In the genomic region with DNA sequence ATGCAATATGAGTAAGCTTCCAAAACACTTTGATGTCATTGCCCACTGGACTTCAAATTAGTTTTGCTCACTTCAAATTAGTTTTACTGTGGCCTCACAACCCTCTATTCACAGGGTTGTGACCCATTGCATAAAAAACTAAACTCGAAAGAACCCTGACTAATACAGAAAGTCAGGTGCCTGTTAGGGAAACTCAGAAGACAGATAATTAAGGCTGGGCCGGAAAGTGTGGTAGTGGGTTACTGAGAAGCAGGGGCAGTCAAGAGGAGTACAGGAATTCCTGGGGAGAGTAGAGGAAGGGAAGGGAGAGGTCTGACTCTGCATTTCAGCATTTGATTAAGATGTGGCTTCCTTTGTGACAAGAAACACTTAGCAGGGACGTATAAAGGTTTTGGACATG, we compare ENCODE assay signal across 22 mouse cellular contexts.
"Had no signal": no experiment of that assay in that cellular context is flagged by ENCODE, and none has a peak within 500 bp of the region (broad histone marks: within the 10 kb centered on the region; RNA-seq: fewer than 3 reads in every experiment).

No protein-coding gene starts in this region.

- H3K4me2 ChIP-seq: limb, embryonic 13.5 days; liver, embryonic 12.5 days; liver, embryonic 15.5 days; lung, embryonic 15.5 days; midbrain, embryonic 13.5 days; neural tube, embryonic 13.5 days had no signal

- H3K27me3 ChIP-seq: limb, embryonic 13.5 days; liver, embryonic 12.5 days; liver, embryonic 15.5 days; lung, embryonic 15.5 days; midbrain, embryonic 13.5 days; neural tube, embryonic 13.5 days had no signal

- H3K9ac ChIP-seq: limb, embryonic 13.5 days; liver, embryonic 12.5 days; liver, embryonic 15.5 days; lung, embryonic 15.5 days; midbrain, embryonic 13.5 days; neural tube, embryonic 13.5 days had no signal

- H3K36me3 ChIP-seq: limb, embryonic 10.5 days; limb, embryonic 13.5 days; liver, embryonic 12.5 days; liver, embryonic 15.5 days; lung, embryonic 15.5 days; midbrain, embryonic 10.5 days; midbrain, embryonic 13.5 days; neural tube, embryonic 13.5 days had no signal

- H3K4me3 ChIP-seq: layer of hippocampus, adult 2 months; limb, embryonic 10.5 days; limb, embryonic 13.5 days; liver, embryonic 12.5 days; liver, embryonic 15.5 days; lung, embryonic 15.5 days; midbrain, embryonic 10.5 days; midbrain, embryonic 13.5 days; myocyte; neural tube, embryonic 13.5 days had no signal

- H3K27ac ChIP-seq: kidney, postnatal 0 days; layer of hippocampus, adult 2 months; limb, embryonic 10.5 days; limb, embryonic 13.5 days; liver, embryonic 12.5 days; liver, embryonic 15.5 days; lung, embryonic 15.5 days; midbrain, embryonic 10.5 days; midbrain, embryonic 13.5 days; neural tube, embryonic 13.5 days had no signal

- DNase-seq: kidney, postnatal 25 days; layer of hippocampus, adult 9-11 months; liver; lung, adult 18-20 months; lung, postnatal 10 days; lung, postnatal 36 days; retina, postnatal 1 day; right cerebral cortex, postnatal 25 days; spleen, adult 18-20 months; thymus, adult 2 months; thymus, postnatal 14 days had no signal

- H3K9me3 ChIP-seq: limb, embryonic 10.5 days; limb, embryonic 13.5 days; liver, embryonic 12.5 days; liver, embryonic 15.5 days; lung, embryonic 15.5 days; midbrain, embryonic 10.5 days; midbrain, embryonic 13.5 days; neural tube, embryonic 13.5 days had no signal

- H3K4me1 ChIP-seq: limb, embryonic 13.5 days; liver, embryonic 12.5 days; liver, embryonic 15.5 days; lung, embryonic 15.5 days; midbrain, embryonic 10.5 days; midbrain, embryonic 13.5 days; neural tube, embryonic 13.5 days had no signal
